Mouse (Mus musculus) brain, embryonic 18.5 days (tissue): ENCODE data around the gene Sdhaf3.
A peak's percentile ranks its signal among the peaks of the same experiment; 100 is the strongest.
"Not testable (repeated sequence)": the region's sequence is repeated elsewhere in the genome, so short reads cannot be mapped to it uniquely, and the experiment has no call there.

Experiments used
- DNase-seq: peaks from one replicate; pipeline ENCODE4 v3.0.0-alpha.2; 2012; ENCODE audit warnings: low read depth, low spot score

The Sdhaf3 gene

DNA sequence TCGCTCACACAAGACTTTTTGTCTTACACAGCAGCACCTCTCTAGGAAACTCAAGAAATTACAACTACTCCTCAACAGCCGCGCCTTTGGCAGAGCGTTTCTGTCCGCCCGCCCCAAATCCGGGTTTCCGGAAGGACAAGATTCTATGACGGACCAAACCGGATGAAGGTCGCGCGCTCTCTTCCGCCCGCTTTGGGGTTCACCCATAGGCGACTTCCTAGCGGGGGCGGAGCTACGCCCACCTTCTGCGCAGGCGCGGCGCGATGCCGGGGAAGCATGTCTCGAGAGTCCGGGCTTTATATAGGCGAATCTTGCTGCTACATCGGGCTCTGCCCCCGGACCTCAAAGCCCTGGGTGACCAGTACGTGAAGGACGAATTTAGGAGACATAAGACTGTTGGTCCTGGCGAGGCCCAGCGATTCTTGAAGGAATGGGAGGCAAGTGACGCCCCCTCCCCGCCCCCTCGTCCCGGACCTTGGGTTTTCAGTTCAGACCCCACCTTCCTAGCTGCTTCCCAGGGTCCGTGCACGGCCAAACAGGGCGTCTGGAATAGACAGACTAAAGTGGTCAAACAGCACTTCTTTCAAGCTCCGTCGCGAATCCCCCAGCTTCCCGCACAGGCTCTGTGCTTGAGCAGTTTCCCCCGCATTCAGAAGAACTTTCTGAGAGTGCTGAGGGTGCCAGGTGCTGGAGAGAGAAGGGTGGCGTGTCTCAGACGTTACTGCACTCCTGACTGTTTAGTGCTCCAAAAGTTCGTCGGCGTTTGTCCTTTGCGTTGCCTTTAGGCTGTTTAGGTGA, at the start of gene Sdhaf3:
Gene Sdhaf3, plus strand, starts transcription at position 241 of the 798 bp plus-strand sequence.
- DNase-seq: peak; percentile 94

DNA sequence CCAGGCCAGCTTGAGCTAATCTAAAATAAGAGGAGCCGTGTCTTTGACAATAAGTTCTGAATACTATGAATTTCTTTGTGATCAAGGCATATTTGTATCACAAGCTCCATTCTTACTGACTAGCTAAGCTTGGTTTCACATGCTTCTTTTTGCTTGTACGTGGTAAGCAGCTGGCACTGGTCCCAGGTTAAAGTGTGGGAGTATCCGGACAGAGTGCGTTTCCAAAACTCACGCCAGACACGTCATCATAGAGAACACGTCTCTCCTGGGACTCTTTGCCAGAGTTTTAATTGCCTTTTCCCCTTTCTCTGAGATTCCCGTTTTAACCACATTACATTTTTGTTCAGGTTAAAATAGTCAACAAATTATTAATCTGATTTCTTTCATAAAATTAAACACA, 46.2 kb upstream of the Sdhaf3 start:
- no peak for DNase-seq

DNA sequence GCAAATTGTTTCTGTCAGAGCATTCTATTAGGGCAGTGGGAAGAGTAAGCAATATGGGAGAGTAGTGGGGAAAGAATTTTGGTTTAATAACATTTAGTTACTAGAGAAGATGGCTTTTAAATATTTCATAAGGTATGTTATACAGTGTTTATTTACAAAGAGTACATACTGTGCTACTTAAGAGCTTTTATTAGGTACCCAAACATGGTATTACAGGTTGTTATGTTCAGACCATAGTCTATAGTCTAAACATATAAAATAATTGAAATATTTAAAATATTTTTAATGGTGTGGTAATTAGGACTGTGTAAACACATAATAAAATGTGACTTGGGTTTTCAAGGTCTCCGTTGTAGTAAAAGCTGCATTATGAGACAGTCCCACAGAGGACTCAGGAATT, 41.5 kb upstream of the Sdhaf3 start:
- DNase-seq: no peak

DNA sequence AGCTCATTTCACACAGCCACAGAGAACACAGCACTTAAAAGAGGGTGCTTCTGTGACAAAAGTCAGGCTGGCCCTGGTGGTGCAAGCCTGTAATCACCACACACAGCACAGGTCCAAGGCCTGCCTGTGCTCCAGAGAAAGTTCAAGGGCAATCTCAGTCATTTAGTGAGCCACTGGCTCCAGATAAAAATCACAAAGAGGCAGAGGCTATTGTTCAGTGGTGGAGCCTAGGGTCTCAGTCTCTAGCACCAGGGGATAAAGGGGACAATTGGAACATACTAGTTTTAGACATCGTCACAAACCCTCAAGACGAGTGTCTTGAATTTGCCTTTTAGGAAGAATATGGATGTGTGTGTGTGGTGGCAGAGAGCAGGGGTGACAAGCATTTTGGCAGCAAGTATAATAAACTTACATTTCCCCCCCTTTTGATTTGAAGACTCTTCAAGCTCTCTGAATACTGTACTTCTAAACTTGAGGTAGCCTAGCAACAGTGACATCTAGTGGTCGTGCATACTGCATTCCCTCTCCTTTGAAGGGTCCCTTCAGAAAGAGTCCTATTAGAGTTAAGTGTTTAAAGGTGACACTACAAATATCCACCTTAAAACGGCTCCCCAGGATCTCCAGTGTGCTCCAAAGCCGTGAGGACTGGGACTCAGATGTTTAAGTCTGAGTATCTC, 40.8 kb upstream of the Sdhaf3 start:
- DNase-seq: peak; percentile 26

DNA sequence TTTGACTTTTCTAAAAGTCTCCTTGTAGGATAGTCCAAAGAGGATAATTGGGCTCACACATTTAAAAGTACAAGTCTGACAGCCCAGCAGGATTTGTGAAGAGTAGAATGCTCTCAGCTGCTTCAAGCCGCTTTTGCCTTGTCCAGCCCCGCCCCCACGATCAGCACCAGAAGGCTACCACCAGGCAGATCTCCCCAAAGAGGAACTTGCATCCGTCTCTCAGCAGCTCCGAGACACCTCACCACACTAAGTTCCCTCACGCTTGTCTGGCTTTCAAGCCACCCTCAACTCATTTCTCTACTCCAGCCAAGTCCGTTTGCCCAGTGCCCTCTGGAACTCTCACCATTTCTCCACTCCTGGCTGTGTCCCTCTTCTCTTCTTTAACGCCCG, 40.3 kb upstream of the Sdhaf3 start:
- no peak for DNase-seq

DNA sequence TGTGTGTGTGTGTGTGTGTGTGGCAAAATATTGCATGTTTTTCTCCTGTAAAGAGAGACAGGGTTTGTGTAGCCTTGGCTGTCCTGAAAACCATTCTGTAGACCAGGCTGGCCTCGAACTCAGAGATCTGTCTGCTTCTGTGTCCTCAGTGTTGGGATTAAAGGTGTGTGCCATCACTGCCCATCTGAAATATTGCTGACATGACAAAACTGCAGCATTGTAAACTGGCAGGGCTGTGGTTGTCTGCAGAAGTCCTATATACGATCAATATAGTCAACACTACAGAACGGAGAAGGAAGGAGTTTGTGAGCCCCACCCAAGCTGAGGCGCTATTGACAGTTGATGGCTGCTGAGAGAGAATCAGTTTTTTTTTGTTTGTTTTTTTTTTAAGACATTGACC, 38.5 kb upstream of the Sdhaf3 start:
- no peak for DNase-seq

DNA sequence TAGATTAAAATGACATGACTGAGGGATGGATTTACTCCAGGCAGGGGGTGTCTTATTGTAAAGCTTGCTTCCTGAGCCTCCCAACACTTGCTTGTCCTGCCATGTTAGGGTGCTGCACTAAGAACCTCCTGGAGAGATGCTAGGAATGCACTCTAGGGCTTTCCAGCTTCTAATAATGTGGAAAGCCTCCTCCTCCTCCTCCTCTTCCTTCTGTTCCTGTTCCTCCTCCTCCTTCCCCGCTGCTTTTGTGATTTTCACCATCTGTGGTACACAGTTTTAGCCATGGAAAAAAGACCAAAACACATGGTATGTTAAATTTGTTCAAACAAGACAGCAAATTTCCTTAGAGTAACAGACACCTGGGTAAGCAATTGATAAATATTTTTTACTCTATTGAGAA, 30.5 kb upstream of the Sdhaf3 start:
- DNase-seq: no peak

DNA sequence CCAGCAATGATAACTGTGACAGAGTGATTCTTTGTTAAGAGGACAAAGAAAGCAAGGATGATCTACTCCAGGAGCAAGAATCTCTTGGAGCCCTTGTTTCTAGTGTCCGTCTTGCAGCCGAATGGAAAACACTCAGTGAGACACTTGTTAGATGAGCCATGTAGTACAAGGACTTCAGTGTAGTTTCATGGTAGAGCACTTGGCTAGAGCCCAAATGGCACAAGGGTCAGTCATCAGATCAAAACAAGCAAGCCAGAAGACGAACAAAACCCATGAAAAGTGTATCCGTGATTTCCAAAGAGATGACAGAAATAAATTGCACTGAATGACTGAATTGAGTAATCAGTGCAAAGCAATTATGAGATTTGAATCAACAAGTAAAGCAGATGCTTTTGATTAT, 25.0 kb upstream of the Sdhaf3 start:
- no peak for DNase-seq

DNA sequence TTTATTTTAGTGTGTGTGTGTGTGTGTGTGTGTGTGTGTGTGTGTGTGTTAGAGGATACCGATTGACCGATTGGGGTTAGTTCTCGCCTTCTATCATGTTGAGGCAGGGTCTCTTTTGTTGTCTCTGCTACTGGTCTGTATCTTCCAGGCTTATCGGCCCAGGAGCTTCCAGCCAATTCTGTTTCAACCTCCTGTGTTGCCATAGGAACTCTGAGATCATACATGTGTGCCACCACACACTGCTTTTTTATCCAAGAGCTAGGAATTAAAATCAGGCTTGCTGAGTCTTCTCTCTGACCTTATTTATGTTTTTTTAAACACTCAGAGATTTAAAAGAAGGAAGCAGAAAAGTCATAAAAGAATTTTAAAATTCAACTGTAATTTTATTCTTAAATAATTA, 24.3 kb upstream of the Sdhaf3 start:
- no peak for DNase-seq

DNA sequence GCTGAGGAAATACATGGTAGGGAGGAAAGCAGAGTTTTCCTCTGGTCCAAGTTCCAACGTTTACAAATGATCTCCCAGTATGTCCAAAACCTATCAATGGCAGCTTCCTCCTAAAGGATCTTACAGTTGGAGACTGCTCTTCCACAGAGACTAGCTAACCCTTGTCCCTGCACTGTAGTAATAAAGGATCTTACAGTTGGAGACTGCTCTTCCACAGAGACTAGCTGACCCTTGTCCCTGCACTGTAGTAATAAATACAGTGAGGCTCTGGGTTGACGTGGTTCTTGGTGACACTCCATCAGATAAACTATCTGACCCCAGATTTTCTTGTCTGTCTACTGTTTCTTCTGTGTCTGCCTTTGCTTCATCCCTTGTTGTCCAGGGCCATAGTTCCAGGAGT, 15.0 kb upstream of the Sdhaf3 start:
- no peak for DNase-seq

DNA sequence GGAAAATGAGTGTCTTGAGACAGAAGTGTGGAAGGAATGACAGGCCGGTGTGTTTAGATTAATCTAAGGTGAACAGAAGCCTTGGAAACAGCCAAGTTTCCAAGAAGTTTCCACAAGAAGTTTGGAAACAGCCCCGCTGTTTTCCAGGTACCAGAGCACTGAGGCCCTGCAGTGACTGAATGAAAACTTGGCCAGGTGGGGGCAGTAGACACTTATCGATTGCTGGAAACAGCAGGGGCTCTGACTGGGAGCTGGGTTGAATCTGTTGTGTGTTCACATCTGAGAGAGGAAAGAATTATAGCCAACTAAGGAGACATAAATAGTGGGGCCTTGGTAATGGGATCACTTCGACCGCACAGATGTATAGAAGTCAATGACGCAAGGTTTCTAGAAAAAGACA, 13.0 kb upstream of the Sdhaf3 start:
- DNase-seq: no peak

DNA sequence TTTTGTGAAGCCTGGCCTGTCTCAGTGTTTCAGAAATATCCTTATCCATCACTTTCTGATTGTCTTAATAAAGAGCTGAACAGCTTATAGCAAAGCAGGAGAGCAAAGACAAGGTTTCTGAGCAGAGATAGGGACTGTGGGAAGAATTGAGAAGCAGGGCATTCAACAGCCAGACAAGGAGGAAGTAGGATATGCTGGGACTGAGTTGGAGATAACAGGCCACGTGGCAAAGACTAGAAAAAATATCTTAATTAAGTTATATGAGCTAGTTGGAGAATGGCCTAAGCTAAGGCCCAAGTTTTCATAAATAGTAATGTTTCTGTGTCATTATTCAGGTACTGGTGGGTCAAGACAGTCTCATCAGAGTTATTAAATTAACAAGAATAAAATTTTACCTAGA, 8.2 kb upstream of the Sdhaf3 start:
- DNase-seq: no peak

DNA sequence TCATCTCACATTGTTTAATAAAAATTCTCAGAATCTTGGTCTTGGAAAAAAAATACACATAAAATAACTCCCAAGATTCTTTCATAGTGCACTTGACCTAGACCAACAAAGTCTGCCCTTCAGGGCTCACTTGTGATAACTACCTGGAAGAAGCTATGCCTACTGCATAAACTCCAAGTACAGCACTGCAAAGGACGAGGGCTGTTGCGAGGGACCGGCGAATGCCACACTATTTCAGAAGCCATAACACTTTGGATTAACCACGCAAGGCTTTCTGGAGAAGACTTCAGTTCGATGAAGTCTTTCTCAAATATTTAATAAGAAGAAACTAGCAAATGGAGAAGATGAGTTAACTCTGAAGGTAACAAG, 425 bp upstream of the Sdhaf3 start:
- DNase-seq: no peak

DNA sequence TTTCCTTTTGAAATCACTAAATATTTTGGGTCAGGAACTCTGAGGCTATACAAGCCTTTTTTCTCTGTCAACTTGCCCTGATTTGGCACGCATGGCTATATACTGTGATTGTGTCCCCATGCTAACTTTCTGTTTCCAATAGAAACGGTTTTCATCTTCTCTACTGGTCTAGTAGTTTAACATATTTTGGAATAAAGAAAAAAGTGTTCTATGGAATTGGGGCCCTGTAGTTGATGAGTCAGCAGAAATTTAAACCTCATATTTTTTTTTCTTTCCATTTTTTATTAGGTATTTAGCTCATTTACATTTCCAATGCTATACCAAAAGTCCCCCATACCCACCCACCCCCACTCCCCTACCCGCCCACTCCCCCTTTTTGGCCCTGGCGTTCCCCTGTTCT, 3.4 kb downstream of the Sdhaf3 start:
- not testable (repeated sequence) for DNase-seq

DNA sequence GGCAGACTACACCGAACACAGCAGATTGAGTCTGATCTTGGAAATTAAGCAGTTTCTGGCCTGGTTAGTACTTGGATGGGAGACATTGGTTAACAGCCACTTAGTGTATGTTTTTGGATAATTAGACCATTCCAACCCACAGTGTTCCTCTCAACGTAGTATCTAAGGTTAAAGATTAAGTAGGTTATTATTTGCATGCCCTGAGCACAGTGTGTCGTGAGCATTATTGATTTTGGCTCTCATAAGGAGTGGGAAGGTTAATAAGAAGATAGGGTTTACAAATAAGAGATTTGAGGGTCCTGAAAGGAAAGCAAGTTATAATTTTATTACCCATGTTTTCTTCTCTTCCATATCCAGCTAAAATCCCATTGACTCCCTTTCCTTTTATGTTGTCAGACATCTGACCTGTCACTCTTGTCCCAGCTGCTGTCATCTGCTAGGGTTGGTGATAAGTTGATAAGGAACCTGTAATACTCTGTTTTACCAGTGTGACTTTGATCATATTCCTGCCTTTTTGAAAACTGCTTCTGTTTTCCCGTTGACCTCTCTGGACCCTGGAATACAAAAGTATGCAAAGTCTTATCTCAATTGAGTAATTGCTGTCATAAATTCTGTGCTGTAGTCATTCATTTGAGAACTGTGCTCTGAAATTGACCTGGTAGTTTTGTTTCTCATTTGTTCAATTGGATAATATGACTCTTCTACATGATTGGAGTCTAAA, 41.6 kb downstream of the Sdhaf3 start:
- DNase-seq: no peak

DNA sequence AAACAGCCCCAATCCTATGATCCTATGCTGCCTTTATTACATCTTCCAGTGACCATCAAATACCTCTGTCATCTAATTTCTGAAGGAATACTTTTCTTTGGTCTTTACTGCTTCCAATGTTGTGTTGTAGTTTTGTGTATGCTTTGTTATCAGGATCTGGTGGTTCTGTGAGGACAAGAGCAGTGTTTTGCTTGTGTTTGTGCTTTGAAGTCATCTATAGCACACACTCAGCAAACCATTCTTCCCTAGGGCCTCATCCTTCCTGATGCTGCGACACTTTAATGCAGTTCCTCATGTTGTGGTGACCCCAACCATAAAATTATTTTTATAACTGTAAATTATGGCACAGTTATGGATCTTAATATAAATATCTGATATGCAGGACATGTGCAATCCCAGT, 42.2 kb downstream of the Sdhaf3 start:
- DNase-seq: no peak

DNA sequence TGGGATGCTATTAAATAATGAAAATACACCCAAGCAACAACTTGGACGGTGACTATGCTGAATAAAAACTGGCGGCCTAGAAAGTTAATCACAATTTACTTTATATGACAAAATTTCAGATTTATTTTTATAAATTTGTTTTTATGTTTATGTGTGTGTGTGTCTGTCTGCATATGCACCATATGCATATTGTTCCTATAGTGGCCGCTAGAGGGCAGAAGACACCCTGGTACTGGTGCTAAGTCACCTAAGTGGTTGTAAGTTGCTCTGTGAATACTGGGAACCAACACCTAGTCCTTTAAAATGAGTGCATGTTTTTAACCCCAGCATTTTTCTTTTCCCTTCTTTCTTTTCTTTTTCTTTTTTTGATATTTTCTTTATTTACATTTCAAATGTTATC, 43.2 kb downstream of the Sdhaf3 start:
- DNase-seq: no peak

DNA sequence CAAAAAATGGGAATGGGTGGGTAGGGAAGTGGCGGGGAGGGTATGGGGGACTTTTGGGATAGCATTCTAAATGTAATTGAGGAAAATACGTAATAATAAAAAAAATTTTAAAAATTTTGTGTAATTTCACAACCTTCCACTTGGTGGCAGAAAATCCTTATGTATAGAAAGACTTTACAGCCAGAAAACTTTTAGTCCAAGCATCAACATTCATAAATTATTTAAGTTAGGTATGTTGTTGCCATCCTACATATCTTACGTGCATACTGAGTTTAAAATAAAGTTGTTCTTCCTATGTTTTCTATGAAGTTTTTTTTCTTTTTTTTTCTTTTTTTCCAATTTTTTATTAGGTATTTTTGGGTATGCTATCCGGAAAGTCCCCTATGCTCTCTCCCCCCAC, 47.3 kb downstream of the Sdhaf3 start:
- no peak for DNase-seq

DNA sequence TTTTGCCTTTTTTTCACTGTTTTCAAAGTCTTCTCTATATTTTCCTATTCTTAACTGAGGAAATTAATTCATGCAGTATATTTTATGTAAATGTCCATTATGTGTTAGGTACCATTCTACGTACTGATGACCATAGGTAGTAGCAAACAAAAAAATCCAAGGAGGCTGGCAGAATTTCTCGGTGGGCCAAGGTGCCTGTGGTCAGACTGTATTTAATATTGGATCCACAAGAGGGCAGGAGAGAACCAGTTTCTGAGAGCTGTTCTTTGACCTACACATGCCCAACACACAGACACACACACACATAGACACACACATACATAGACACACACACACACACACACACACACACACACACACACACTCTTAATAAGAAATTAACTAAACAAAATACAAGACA, 48.2 kb downstream of the Sdhaf3 start:
- no peak for DNase-seq

DNA sequence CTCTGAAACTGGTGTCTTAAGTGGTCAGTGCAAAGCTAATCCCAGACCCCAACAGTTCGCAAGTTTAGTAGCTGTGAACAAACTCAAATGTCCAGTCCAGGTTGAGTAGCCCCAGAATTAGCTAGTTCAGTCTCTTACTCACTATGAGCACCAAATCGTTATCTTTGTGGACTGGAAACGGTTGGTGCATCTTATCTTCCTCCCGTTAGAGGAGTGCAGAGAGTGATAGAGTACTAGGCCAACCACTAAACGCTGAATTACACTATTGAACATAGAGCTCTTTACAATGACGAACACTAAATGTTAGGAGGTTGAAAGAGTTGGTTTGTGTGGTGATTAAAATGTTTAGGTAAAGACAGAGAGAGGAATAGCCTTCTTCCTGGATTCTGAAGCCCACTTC, 82.3 kb downstream of the Sdhaf3 start:
- no peak for DNase-seq

DNA sequence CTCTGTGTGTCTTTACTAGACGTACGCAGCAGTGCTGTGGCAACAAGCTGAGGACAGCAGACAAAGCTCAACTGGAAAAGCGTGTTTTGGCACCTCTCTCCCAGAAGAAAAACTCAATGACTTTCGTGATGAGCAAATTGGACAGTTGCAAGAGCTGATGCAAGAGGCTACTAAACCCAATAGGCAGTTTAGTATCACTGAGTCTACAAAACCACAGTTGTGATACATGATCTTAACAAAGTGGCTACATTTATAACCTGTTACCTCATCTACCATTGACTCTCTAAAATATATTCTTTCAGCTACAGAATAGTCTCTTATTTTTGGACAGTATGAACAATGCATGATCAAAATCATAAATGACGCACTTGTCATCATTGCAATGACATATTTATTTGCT, 83.0 kb downstream of the Sdhaf3 start:
- no peak for DNase-seq

DNA sequence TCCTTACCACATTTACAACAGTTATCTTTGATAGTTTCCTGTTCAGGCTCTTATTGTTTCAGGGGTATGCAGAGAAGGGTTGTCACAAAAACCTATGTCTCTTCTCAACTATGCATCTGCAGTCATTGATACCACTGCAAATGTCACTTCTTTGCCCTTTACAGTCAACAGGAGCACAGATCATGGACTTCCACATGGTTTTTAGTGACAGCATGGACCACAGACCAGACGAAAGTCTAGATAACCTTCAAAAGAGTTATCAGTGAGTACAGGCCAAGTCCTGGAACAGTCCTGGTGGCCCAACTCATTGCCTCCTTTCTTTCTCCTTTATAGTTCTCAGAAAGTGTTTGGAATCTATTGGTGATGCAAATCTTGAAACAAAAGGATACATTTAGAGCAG, 86.1 kb downstream of the Sdhaf3 start:
- DNase-seq: no peak

DNA sequence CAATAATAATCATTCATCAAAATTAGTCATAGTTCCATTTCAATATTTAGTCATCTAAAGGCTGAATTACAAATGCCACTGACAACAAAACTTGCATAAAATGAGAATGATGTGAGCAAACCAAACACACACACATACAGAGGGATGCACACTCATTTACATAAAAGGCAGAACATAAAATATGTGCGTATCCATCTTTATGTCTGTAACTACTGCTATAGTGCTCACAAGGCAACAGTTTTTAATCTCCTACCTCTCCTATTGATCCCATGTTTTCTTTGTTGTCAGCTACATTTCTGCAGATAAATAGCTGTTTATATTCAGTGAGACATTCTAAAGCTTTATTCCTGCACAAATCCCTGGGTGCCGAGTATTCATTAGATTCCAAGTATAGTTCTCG, 107.0 kb downstream of the Sdhaf3 start:
- no peak for DNase-seq
